In genomic region chr6:38434055-38435023, GRCm38 (mm10) we compare ENCODE assay signal across 8 mouse cellular contexts. TPM values are rescaled to one million over a fixed set of nuclear protein-coding genes. Genes with fewer than 3 reads are reported as not detected.
DNase-seq lines count a peak whose midpoint lies in the region; ATAC-seq and TF ChIP-seq lines count a peak whose summit lies in the region.

No protein-coding gene starts in this region.

- peak; percentile 63 for DNase-seq in 3T3-L1 (ENCODE audit: low read depth, low spot score)
- peak; percentile 79 for DNase-seq in adrenal gland, postnatal 14 days
- peak; percentile 71 for DNase-seq in embryonic facial prominence, embryonic 10.5 days (ENCODE audit: low spot score)
- peak; percentile 63 for DNase-seq in heart, adult 18-20 months
- peak; percentile 58 for DNase-seq in kidney, adult 2 months
- DNase-seq in limb, embryonic 10.5 days (ENCODE audit: low spot score): peak; percentile 70
- peak; percentile 54 for DNase-seq in spleen, adult 12 weeks (ENCODE audit: low spot score)

- WGBS in embryonic facial prominence, embryonic 10.5 days: under 1% methylated on average over 118 of the region's 118 CpGs
- 4% methylated on average over 116 of the region's 118 CpGs for WGBS in kidney, adult 2 months
- 4% methylated on average over 111 of the region's 118 CpGs for WGBS in limb, embryonic 10.5 days
- WGBS in midbrain, embryonic 12.5 days: under 1% methylated on average over 69 of the region's 118 CpGs

- H3K9ac ChIP-seq in midbrain, embryonic 12.5 days (replicated peaks): peak overlapping the region; percentile 99

- no peak for TF ChIP-seq CTCF in kidney, adult 2 months (conservative IDR thresholded peaks at IDR 0.05; ENCODE audit: insufficient read depth, insufficient read length, low read depth, low read length)

- no peaks in the 10 kb centered on the region for H3K9me3 ChIP-seq in embryonic facial prominence, embryonic 10.5 days
- no peaks in the 10 kb centered on the region for H3K9me3 ChIP-seq in limb, embryonic 10.5 days (replicated peaks)
- H3K9me3 ChIP-seq in midbrain, embryonic 12.5 days: no peaks in the 10 kb centered on the region

- TF ChIP-seq POLR2A in kidney, adult 2 months (IDR thresholded peaks at IDR 0.05; ENCODE audit: low read depth, low read length): no peak

- peaks cover 10% of the 10 kb centered on the region for H3K4me1 ChIP-seq in embryonic facial prominence, embryonic 10.5 days
- H3K4me1 ChIP-seq in kidney, adult 2 months (ENCODE audit: control insufficient read depth, insufficient read depth, low read length): no peaks in the 10 kb centered on the region; the same call in 1 of the 2 replicates
- peaks cover 14% of the 10 kb centered on the region for H3K4me1 ChIP-seq in limb, embryonic 10.5 days
- H3K4me1 ChIP-seq in midbrain, embryonic 12.5 days: peaks cover 9% of the 10 kb centered on the region

- peak overlapping the region; percentile 93 for H3K4me3 ChIP-seq in embryonic facial prominence, embryonic 10.5 days
- peak overlapping the region; percentile 89 for H3K4me3 ChIP-seq in kidney, adult 2 months (ENCODE audit: insufficient read depth, low read depth, low read length)
- H3K4me3 ChIP-seq in limb, embryonic 10.5 days: peak overlapping the region; percentile 99
- peak overlapping the region; percentile 98 for H3K4me3 ChIP-seq in midbrain, embryonic 12.5 days

- no peaks in the 10 kb centered on the region for H3K36me3 ChIP-seq in embryonic facial prominence, embryonic 10.5 days (replicated peaks)
- no peaks in the 10 kb centered on the region for H3K36me3 ChIP-seq in kidney, adult 2 months (ENCODE audit: control insufficient read depth, insufficient read depth, low read length)
- no peaks in the 10 kb centered on the region for H3K36me3 ChIP-seq in limb, embryonic 10.5 days
- no peaks in the 10 kb centered on the region for H3K36me3 ChIP-seq in midbrain, embryonic 12.5 days

- H3K4me2 ChIP-seq in midbrain, embryonic 12.5 days (replicated peaks): peak overlapping the region; percentile 86

- peak overlapping the region; percentile 96 for H3K27ac ChIP-seq in embryonic facial prominence, embryonic 10.5 days (replicated peaks)
- peak overlapping the region; percentile 98 for H3K27ac ChIP-seq in kidney, adult 2 months (ENCODE audit: insufficient read depth, low read depth, low read length)
- H3K27ac ChIP-seq in limb, embryonic 10.5 days: peak overlapping the region; percentile 98
- H3K27ac ChIP-seq in midbrain, embryonic 12.5 days (replicated peaks): peak overlapping the region; percentile 99

- ATAC-seq in midbrain, embryonic 12.5 days (ENCODE audit: low FRiP score, low read depth): peak; percentile 77

- no peaks in the 10 kb centered on the region for H3K27me3 ChIP-seq in embryonic facial prominence, embryonic 10.5 days (replicated peaks; ENCODE audit: low read depth, poor library complexity, severe bottlenecking)
- H3K27me3 ChIP-seq in kidney, adult 2 months (replicated peaks; ENCODE audit: control insufficient read depth, insufficient read depth, low read length): no peaks in the 10 kb centered on the region
- H3K27me3 ChIP-seq in limb, embryonic 10.5 days (ENCODE audit: low read depth, poor library complexity, severe bottlenecking): no peaks in the 10 kb centered on the region
- no peaks in the 10 kb centered on the region for H3K27me3 ChIP-seq in midbrain, embryonic 12.5 days

RNA-seq across cellular contexts. Expression of gene Ubn2, which starts 0.6 kb away (rescaled TPM):
- total RNA-seq in adrenal gland, postnatal 14 days (2021): 27.6 and 29.0 TPM in 2 replicates
- 14.9 and 16.8 TPM in 2 replicates for polyA plus RNA-seq in embryonic facial prominence, embryonic 10.5 days (2016; fragmentation: Nextera tagmentation; extraction: Ambion mirVana)
- 10 to 100 TPM; 16.9 to 21.3 TPM for total RNA-seq in heart, adult 18-20 months (2021)
- polyA plus RNA-seq in kidney, adult 2 months (2012; rRNA removed): 6.0 and 7.0 TPM in 2 replicates
- polyA plus RNA-seq in limb, embryonic 10.5 days (2016; fragmentation: Nextera tagmentation; extraction: Ambion mirVana): 13.5 and 14.7 TPM in 2 replicates
- 25.3 and 26.4 TPM in 2 replicates for polyA plus RNA-seq in midbrain, embryonic 12.5 days (2016; fragmentation: Nextera tagmentation; extraction: Ambion mirVana)

RNA-seq across cellular contexts. Expression of gene Ttc26, which starts 53.1 kb away (rescaled TPM):
- 1.6 and 3.3 TPM in 2 replicates for total RNA-seq in adrenal gland, postnatal 14 days (2021)
- 14.4 and 15.4 TPM in 2 replicates for polyA plus RNA-seq in embryonic facial prominence, embryonic 10.5 days (2016; fragmentation: Nextera tagmentation; extraction: Ambion mirVana)
- total RNA-seq in heart, adult 18-20 months (2021): 1 to 10 TPM; 1.7 to 2.4 TPM
- 2.1 and 2.4 TPM in 2 replicates for polyA plus RNA-seq in kidney, adult 2 months (2012; rRNA removed)
- polyA plus RNA-seq in limb, embryonic 10.5 days (2016; fragmentation: Nextera tagmentation; extraction: Ambion mirVana): 13.3 and 16.1 TPM in 2 replicates
- polyA plus RNA-seq in midbrain, embryonic 12.5 days (2016; fragmentation: Nextera tagmentation; extraction: Ambion mirVana): 12.4 and 14.6 TPM in 2 replicates

Comparison
In these comparisons a context has a peak if more than half of its experiments do, and no peak if none do; other contexts are left out.
1. Peak in every context shown above with its lines: DNase-seq, ATAC-seq, H3K4me3 ChIP-seq and H3K27ac ChIP-seq.